Mouse (Mus musculus) hindbrain, embryonic 11.5 days (tissue): ENCODE data around the gene Casz1. TPM values are rescaled to one million over a fixed set of nuclear protein-coding genes. Genes with fewer than 3 reads are reported as not detected.

Source experiments
- ATAC-seq: fragments of 200-750 bp; cut with Nextera tagmentation; 2 replicates; pipeline ENCODE4 v1.8.0; 2017; ENCODE audit warnings: mild to moderate bottlenecking, moderate TSS enrichment, moderate library complexity; ENCODE audit not compliant: low FRiP score
- DNase-seq: peaks from one replicate; pipeline ENCODE4 v3.0.0-alpha.2; 2015; ENCODE audit warnings: low spot score
- H3K27ac ChIP-seq: fragments of 300-500 bp; sonication (generic); 2 replicates; pipeline ENCODE4 v1.5.1; 2014; ENCODE audit warnings: mild to moderate bottlenecking, low read depth, low read length
- H3K27me3 ChIP-seq: fragments of 300-500 bp; sonication (generic); 2 replicates; pipeline ENCODE4 v1.6.1; 2014; ENCODE audit warnings: mild to moderate bottlenecking, low read length, moderate library complexity, mixed read lengths; ENCODE audit not compliant: control insufficient read depth, insufficient read depth
- H3K36me3 ChIP-seq: fragments of 300-500 bp; sonication (generic); 2 replicates; pipeline ENCODE4 v1.6.1; 2014; ENCODE audit warnings: mild to moderate bottlenecking, low read length, moderate library complexity, mixed read lengths; ENCODE audit not compliant: control insufficient read depth, insufficient read depth
- H3K4me1 ChIP-seq: fragments of 300-500 bp; sonication (generic); replicated peaks from 2 replicates; pipeline ENCODE4 v1.6.1; 2014; ENCODE audit warnings: low read length, mixed read lengths; ENCODE audit not compliant: control insufficient read depth, insufficient read depth
- H3K4me2 ChIP-seq: fragments of 300-500 bp; sonication (generic); replicated peaks from 2 replicates; pipeline ENCODE4 v1.6.1; 2014; ENCODE audit warnings: mild to moderate bottlenecking, low read depth, low read length
- H3K4me3 ChIP-seq: fragments of 300-500 bp; sonication (generic); 2 replicates; pipeline ENCODE4 v1.5.1; 2014; ENCODE audit warnings: low read depth, low read length
- H3K9ac ChIP-seq: fragments of 300-500 bp; sonication (generic); 2 replicates; pipeline ENCODE4 v1.6.1; 2014; ENCODE audit warnings: low read depth, low read length
- H3K9me3 ChIP-seq: fragments of 300-500 bp; sonication (generic); 2 replicates; pipeline ENCODE4 v1.6.1; 2016; ENCODE audit warnings: low read length; ENCODE audit not compliant: control insufficient read depth
- WGBS: fragments of 180-500 bp; shearing (Covaris S2); extraction: QIAGEN DNeasy Blood & Tissue Kit; methylation state at CpG from one replicate; pipeline ENCODE4 v1.1.7; 2014; 5-methylcytosine and 5-hydroxymethylcytosine counted together
- polyA plus RNA-seq: library from polyadenylated mRNA; unstranded; fragments of >200 nt; fragmentation: Nextera tagmentation; extraction: Ambion mirVana; gene quantifications from 2 replicates; pipeline ENCODE4 v1.2.1, GENCODE M21; 2014

The Casz1 gene
- polyA plus RNA-seq, 1 experiment from 2014 or later = 7.8 TPM

DNA sequence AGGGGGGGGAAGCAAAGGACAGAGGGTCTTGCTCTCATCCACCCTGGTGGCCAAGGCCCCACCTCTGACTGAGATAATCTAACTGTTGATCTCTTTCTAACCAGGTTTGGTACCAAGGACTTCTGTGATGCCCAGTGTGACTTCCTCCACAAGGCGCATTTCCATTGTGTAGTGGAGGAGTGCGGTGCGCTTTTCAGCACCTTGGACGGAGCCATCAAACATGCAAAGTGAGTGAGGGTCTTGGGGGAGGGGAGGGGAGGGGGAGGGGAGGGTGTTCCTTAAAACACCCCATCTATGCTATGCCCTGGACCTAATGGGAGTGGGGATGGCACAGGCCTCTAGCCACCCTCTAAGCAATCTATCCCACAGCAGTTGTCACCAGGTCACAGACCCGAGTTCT is 138.9 kb downstream of the Casz1 start:
- H3K27me3 ChIP-seq = peaks cover 18% of the 10 kb centered on the region
- DNase-seq (no peak), ATAC-seq (no peak)
- peaks cover 16% of the 10 kb centered on the region for H3K4me1 ChIP-seq
- no peak overlapping the region for H3K27ac ChIP-seq
- no peaks in the 10 kb centered on the region for H3K36me3 ChIP-seq
- no peak overlapping the region for H3K4me2 ChIP-seq
- 50% methylated on average over 2 of the region's 5 CpGs for WGBS
- H3K9me3 ChIP-seq = no peaks in the 10 kb centered on the region
- no peak overlapping the region for H3K4me3 ChIP-seq
- H3K9ac ChIP-seq = no peak overlapping the region

- Histone ChIP-seq H3K9ac (no peak overlapping the region), H3K4me1 (peaks cover 10% of the 10 kb centered on the region), H3K36me3 (no peaks in the 10 kb centered on the region), H3K4me2 (no peak overlapping the region), H3K27me3 (peaks cover 32% of the 10 kb centered on the region), H3K27ac (no peak overlapping the region), H3K4me3 (no peak overlapping the region), H3K9me3 (no peaks in the 10 kb centered on the region)
- no peak for ATAC-seq
- DNase-seq = no peak
- 82% methylated on average over 4 of the region's 4 CpGs for WGBS
Measured at GRCm38 (mm10) chr4:148945476-148945881, 141.2 kb downstream of the Casz1 start.

- no peak overlapping the region for H3K4me3 ChIP-seq
- H3K4me1 ChIP-seq = peaks cover 9% of the 10 kb centered on the region
- H3K9me3 ChIP-seq = no peaks in the 10 kb centered on the region
- H3K9ac ChIP-seq = no peak overlapping the region
- H3K4me2 ChIP-seq = no peak overlapping the region
- no peaks in the 10 kb centered on the region for H3K36me3 ChIP-seq
- no peak overlapping the region for H3K27ac ChIP-seq
- WGBS = 86% methylated on average over 8 of the region's 8 CpGs
- ATAC-seq = no peak
- DNase-seq = no peak
- H3K27me3 ChIP-seq = peaks cover 38% of the 10 kb centered on the region
Measured at GRCm38 (mm10) chr4:148946071-148946470, 141.8 kb downstream of the Casz1 start.

- 59% methylated on average over 10 of the region's 10 CpGs for WGBS
Measured at GRCm38 (mm10) chr4:148947833-148948388, 143.7 kb downstream of the Casz1 start.

DNA sequence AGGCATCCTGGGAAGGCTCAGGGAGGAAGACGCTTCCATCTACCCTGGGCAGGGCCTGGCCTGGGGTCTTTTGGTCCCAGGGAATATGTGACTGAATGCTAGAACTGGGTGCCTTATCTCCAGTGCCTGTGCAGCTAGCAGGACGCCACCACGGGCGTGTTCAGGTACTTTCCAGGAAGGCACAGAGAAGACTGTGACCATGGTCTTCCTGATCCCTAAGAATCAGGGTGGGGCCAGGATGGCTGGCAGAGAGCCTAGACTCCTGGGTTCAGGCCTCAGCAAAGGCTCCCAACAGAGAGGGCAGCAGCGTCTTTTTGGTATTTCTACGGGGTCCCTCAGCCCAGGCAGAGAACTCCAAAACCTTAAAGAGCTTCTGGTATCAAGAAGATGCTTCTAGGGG is 146.3 kb downstream of the Casz1 start:
- H3K27ac ChIP-seq = no peak overlapping the region
- H3K9ac ChIP-seq = no peak overlapping the region
- no peak overlapping the region for H3K4me2 ChIP-seq
- H3K4me1 ChIP-seq = peaks cover 16% of the 10 kb centered on the region
- DNase-seq (no peak), ATAC-seq (no peak)
- no peaks in the 10 kb centered on the region for H3K36me3 ChIP-seq
- H3K4me3 ChIP-seq = no peak overlapping the region
- H3K9me3 ChIP-seq = no peaks in the 10 kb centered on the region
- WGBS = 86% methylated on average over 6 of the region's 6 CpGs
- peaks cover 58% of the 10 kb centered on the region for H3K27me3 ChIP-seq

More at GRCm38 (mm10) chr4:148947833-148948388, 143.7 kb downstream of the Casz1 start:
- ATAC-seq (no peak), DNase-seq (no peak)
- H3K9ac ChIP-seq = no peak overlapping the region
- peaks cover 50% of the 10 kb centered on the region for H3K27me3 ChIP-seq
- H3K4me2 ChIP-seq = no peak overlapping the region
- H3K4me1 ChIP-seq = peaks cover 15% of the 10 kb centered on the region
- no peaks in the 10 kb centered on the region for H3K9me3 ChIP-seq
- no peaks in the 10 kb centered on the region for H3K36me3 ChIP-seq
- H3K4me3 ChIP-seq = no peak overlapping the region
- H3K27ac ChIP-seq = no peak overlapping the region

- Histone ChIP-seq H3K27ac (no peak overlapping the region), H3K9ac (no peak overlapping the region), H3K4me1 (peaks cover 16% of the 10 kb centered on the region), H3K36me3 (no peaks in the 10 kb centered on the region), H3K27me3 (peaks cover 59% of the 10 kb centered on the region), H3K4me2 (peak overlapping the region; percentile 74; the same call in 1 of the 2 replicates), H3K4me3 (no peak overlapping the region), H3K9me3 (no peaks in the 10 kb centered on the region)
- DNase-seq (peak; percentile 60), ATAC-seq (no peak)
- 48% methylated on average over 25 of the region's 25 CpGs for WGBS
Measured at GRCm38 (mm10) chr4:148950932-148951650, 146.9 kb downstream of the Casz1 start.

- Histone ChIP-seq H3K36me3 (no peaks in the 10 kb centered on the region), H3K4me3 (peak overlapping the region; percentile 37), H3K4me2 (peak overlapping the region; percentile 74), H3K4me1 (peaks cover 16% of the 10 kb centered on the region), H3K27me3 (peaks cover 59% of the 10 kb centered on the region), H3K9me3 (no peaks in the 10 kb centered on the region), H3K27ac (no peak overlapping the region), H3K9ac (peak overlapping the region; percentile 49; the same call in 1 of the 2 replicates)
- ATAC-seq = peak; percentile 25
- DNase-seq = peak; percentile 61
- 5% methylated on average over 40 of the region's 44 CpGs for WGBS
Measured at GRCm38 (mm10) chr4:148951821-148952291, 147.6 kb downstream of the Casz1 start.

DNA sequence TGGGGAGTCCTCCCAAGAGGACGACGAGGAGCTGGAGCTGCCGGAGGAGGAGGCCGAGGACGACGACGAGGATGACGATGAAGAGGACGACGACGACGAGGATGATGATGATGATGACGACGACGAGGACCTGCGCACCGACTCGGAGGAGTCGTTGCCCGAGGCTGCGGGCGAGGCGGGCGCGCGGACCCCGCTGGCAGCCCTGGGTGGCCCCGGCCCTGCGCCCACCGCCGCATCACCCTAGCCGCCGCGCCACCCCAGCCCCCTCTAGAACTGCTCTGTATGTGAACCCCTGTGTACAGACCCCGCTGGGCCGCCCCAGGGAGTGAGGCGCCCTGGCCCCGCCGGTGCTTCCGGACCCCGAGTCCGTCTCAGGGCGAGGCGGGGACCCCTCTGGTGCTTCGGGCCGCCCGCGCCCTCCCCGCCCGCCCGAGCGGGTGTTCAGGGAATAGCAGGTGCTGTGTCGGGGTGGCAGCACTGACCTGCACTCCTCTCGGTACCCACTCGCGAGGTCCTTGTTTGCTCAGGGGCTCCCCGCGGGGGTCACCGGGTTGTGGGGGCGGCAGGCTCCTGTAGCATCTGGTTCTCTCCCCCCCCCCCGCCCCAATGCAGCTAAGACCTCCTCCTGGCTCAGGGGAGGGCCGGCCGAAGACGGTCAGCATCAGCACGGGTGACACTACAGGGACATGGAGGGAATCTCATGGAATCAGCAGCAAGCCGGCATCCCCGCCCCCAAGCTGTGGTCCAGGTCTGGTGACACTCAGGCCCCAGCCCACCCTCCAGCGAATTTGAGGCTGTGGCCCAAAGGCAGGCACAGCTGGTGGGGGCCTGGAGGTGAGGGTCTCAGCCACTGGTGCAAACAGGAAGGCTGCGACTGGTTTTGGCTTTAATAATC is 148.3 kb downstream of the Casz1 start:
- ATAC-seq (peak; percentile 45), DNase-seq (peak; percentile 53)
- Histone ChIP-seq H3K4me1 (peaks cover 16% of the 10 kb centered on the region), H3K36me3 (no peaks in the 10 kb centered on the region), H3K4me3 (peak overlapping the region; percentile 37), H3K27me3 (peaks cover 56% of the 10 kb centered on the region), H3K9me3 (no peaks in the 10 kb centered on the region), H3K27ac (no peak overlapping the region), H3K9ac (peak overlapping the region; percentile 49; the same call in 1 of the 2 replicates), H3K4me2 (peak overlapping the region; percentile 74)
- WGBS = 4% methylated on average over 49 of the region's 69 CpGs
